Mouse (Mus musculus): ENCODE measurements around the gene Osbpl6. TPM values are rescaled to one million over a fixed set of nuclear protein-coding genes. Genes with fewer than 3 reads are reported as not detected.

The Osbpl6 gene
- total RNA-seq, 2 experiments from 2014 or later, result 5.0 to 6.3 TPM

GRCm38 (mm10) chr2:76639637-76640036 is 233.3 kb downstream of the Osbpl6 start:
- DNase-seq (ENCODE audit: low spot score in 2 of 2), result no peak

DNA sequence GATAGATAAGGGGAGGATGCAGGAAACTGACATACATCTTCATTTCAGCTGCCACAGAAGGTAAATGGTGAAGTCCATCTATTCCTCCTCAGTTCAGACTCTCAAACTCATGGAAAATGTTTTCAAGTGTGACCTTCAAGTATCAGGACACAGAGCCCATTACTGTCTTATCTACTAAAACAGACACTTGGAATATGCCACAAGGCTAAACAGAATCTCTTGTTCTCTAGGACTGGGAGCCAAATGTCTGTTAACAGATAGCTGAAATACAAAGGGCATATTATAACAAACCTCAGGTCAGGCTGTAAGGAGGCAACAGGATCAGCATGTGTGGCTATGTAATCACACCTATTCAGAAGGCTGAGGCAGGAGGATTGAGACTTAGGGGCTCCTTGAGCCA is 237.5 kb downstream of the Osbpl6 start:
- no peak for DNase-seq (ENCODE audit: low spot score in 2 of 2)

DNA sequence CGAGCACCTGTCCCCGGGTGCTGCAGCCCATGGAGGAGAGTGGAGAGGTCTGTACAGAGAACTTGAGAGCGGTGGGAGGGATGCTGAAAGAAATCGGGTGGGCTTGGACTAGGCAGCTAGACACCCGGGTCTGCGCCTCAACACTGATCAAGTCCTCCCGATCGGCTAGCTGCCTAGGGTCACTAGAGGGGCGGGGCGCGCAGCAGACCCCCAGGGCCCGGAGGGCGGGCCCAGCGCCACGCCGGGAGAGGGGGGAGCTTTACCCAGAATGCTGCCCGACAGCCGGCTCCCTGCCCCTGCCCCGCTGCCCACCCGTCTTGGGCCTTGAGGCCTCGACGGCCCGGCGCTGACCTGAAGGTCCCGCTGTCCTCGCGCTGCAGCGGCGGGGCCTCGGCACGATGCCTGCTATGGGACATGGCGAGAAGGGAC is 241.1 kb downstream of the Osbpl6 start:
- peak in 1 of 2 experiments; percentile 41 for DNase-seq (ENCODE audit: low spot score in 2 of 2)

DNA sequence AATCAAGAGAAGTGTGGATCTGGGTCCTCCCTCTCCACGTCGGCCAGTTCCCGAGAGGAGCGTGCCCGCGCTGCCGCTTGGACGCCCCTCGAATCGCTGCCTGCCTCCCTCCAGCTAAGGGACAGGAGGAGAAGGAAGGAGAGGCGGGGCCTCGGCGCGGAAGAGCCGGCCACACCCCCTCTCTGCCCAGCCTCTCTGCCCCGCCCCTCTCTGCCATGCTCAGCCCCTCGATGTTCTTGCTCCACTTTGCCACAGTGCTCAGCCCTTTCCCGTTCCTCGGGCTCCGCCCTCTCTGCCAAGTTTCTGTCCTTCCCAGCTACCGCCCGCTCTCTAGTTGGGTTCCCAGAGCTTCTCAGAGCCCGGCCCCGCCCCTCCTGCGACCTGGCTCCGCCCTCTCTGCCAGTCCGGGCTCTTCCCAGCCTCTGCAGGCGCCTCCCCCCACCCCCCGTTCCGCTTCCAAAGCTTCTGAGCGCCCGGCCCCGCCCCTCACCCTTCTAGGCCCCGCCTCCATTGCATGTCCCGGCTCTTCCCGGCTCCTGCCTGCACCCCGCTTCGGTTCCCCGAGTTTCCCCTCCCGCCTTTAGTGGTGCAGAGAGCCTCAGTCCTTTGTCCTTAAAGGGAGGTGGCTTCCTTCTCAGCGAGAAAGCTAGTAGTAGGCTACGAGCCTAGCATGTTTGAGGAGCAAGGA is 241.7 kb downstream of the Osbpl6 start, which contains the start of the genes Prkra and Pjvk:
Prkra (minus strand) TSS at position 133 of the 688 bp plus-strand sequence.
Pjvk (plus strand) TSS at position 594 of the 688 bp plus-strand sequence.
- DNase-seq (ENCODE audit: low spot score in 2 of 2), result peak; percentile 95 to 98

DNA sequence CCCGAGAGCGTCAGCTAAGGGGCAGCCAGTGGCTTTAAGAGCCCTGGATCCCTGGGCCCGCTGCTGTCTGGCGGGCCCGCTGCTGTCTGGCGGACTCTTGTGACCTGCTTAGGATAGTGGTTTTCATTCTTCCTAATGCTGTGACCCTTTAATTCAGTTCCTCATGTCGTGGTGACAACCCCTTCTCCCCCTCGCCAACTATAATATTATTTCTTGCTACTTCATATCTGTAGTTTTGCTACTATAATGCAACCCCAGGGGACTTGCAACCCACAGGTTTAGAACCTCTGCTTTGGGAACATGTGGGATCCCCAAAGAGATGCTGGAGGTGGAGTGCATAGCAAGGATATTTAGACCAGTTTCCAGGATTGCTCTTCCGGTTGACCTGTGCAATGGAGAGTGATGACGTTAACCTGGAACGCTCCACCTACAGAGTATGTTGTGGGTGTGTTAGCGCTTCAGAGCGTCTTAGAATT is 242.4 kb downstream of the Osbpl6 start:
- DNase-seq (ENCODE audit: low spot score in 2 of 2), result no peak

Small RNAs within 50 kb of the gene (microRNA-seq; reads per million reads assigned to microRNA genes)
- gene Gm23164, result not detected

Other genes with a start within 250 kb of the Osbpl6 start
- gene Pde11a, start 67.7 kb upstream of the Osbpl6 start, total RNA-seq (2021), result under 1 TPM; 0.13 to 0.15 TPM
- gene Cyct, start 46.1 kb upstream of the Osbpl6 start, total RNA-seq (2021), result not detected
- 10 to 100 TPM; 22.6 to 24.2 TPM for gene Rbm45, start 36.5 kb upstream of the Osbpl6 start, total RNA-seq (2021)
- gene Prkra, start 241.5 kb downstream of the Osbpl6 start, total RNA-seq (2021), result 10 to 100 TPM; 16.8 to 19.1 TPM
- gene Pjvk, start 242.0 kb downstream of the Osbpl6 start, total RNA-seq (2021), result under 1 TPM; 0.22 to 0.29 TPM

Measured in gastrocnemius, postnatal 4 days (tissue).